ENCODE assay signal across 19 mouse cellular contexts in the genomic region with DNA sequence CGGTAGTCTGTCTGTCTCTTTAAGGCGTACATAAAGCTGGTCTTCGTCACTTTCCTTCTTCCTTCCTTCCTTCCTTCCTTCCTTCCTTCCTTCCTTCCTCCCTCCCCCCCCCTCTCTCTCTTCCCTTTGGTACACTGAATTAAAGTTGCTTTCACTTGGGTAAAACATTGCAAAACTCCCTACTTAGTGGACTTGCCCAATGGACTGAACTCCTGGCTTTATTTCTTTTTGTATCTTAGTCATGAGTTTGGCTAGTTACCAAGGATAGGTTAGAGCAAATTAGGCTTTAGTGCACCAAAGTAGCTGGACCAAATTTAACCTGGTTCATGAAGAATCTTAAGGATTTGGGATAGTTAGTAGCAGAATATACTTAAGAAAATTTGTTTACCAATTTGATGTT.
"Had no signal": no experiment of that assay in that cellular context is flagged by ENCODE, and none has a peak within 500 bp of the region (broad histone marks: within the 10 kb centered on the region; RNA-seq: fewer than 3 reads in every experiment).

No protein-coding gene starts in this region.

- H3K27me3 ChIP-seq: limb, embryonic 12.5 days; limb, embryonic 15.5 days; lung, embryonic 15.5 days; megakaryocyte, embryonic 14.5 days; midbrain, embryonic 13.5 days; neural tube, embryonic 13.5 days had no signal

- H3K4me3 ChIP-seq: limb, embryonic 12.5 days; limb, embryonic 15.5 days; lung, embryonic 15.5 days; megakaryocyte, embryonic 14.5 days; midbrain, embryonic 10.5 days; midbrain, embryonic 13.5 days; myocyte; neural tube, embryonic 13.5 days had no signal

- H3K4me1 ChIP-seq: limb, embryonic 12.5 days; limb, embryonic 15.5 days; lung, embryonic 15.5 days; megakaryocyte, embryonic 14.5 days; midbrain, embryonic 10.5 days; midbrain, embryonic 13.5 days; neural tube, embryonic 13.5 days had no signal

- H3K36me3 ChIP-seq: limb, embryonic 12.5 days; limb, embryonic 15.5 days; lung, embryonic 15.5 days; midbrain, embryonic 10.5 days; midbrain, embryonic 13.5 days; neural tube, embryonic 13.5 days had no signal

- DNase-seq: left cerebral cortex, postnatal 4 days; lung, adult 18-20 months; lung, postnatal 10 days; lung, postnatal 36 days; retina, postnatal 1 day; thymus, adult 18-20 months; thymus, postnatal 36 days had no signal

- H3K4me2 ChIP-seq: limb, embryonic 12.5 days; limb, embryonic 15.5 days; lung, embryonic 15.5 days; midbrain, embryonic 13.5 days; neural tube, embryonic 13.5 days had no signal

- H3K27ac ChIP-seq: kidney, postnatal 0 days; limb, embryonic 12.5 days; limb, embryonic 15.5 days; liver, embryonic 14.5 days; lung, embryonic 15.5 days; midbrain, embryonic 10.5 days; midbrain, embryonic 13.5 days; neural tube, embryonic 13.5 days had no signal

- ATAC-seq: intestine, postnatal 0 days; midbrain, embryonic 13.5 days; midbrain, embryonic 16.5 days had no signal

- H3K9ac ChIP-seq: limb, embryonic 12.5 days; limb, embryonic 15.5 days; liver, embryonic 14.5 days; lung, embryonic 15.5 days; midbrain, embryonic 13.5 days; neural tube, embryonic 13.5 days had no signal

- H3K9me3 ChIP-seq: limb, embryonic 12.5 days; limb, embryonic 15.5 days; lung, embryonic 15.5 days; megakaryocyte, embryonic 14.5 days; midbrain, embryonic 10.5 days; midbrain, embryonic 13.5 days; neural tube, embryonic 13.5 days had no signal
